Mouse (Mus musculus) forebrain, embryonic 12.5 days (tissue): ENCODE data around the gene Pafah2. TPM values are rescaled to one million over a fixed set of nuclear protein-coding genes. Genes with fewer than 3 reads are reported as not detected.

Source experiments
- ATAC-seq: fragments of 200-750 bp; cut with Nextera tagmentation; 2 replicates; pipeline ENCODE4 v1.8.0; 2017; ENCODE audit warnings: moderate TSS enrichment; ENCODE audit not compliant: low FRiP score
- H3K27ac ChIP-seq: fragments of 300-500 bp; sonication (generic); 2 replicates; pipeline ENCODE4 v1.5.1; 2016; ENCODE audit warnings: mild to moderate bottlenecking
- H3K27me3 ChIP-seq: fragments of 300-500 bp; sonication (generic); 2 replicates; pipeline ENCODE4 v1.6.1; 2016; ENCODE audit warnings: mild to moderate bottlenecking
- H3K36me3 ChIP-seq: fragments of 300-500 bp; sonication (generic); replicated peaks from 2 replicates; pipeline ENCODE4 v1.6.1; 2016; ENCODE audit warnings: mild to moderate bottlenecking
- H3K4me1 ChIP-seq: fragments of 300-500 bp; sonication (generic); 2 replicates; pipeline ENCODE4 v1.6.1; 2016
- H3K4me2 ChIP-seq: fragments of 300-500 bp; sonication (generic); 2 replicates; pipeline ENCODE4 v1.6.1; 2016; ENCODE audit warnings: mild to moderate bottlenecking, moderate library complexity
- H3K4me3 ChIP-seq: fragments of 300-500 bp; sonication (generic); replicated peaks from 2 replicates; pipeline ENCODE4 v1.5.1; 2016; ENCODE audit warnings: mild to moderate bottlenecking
- H3K9ac ChIP-seq: fragments of 300-500 bp; sonication (generic); 2 replicates; pipeline ENCODE4 v1.6.1; 2016; ENCODE audit warnings: mild to moderate bottlenecking
- H3K9me3 ChIP-seq: fragments of 300-500 bp; sonication (generic); 2 replicates; pipeline ENCODE4 v1.6.1; 2016
- WGBS: fragments of 180-500 bp; shearing (Covaris S2); methylation state at CpG from one replicate; pipeline ENCODE4 v1.1.7; 2016; 5-methylcytosine and 5-hydroxymethylcytosine counted together
- polyA plus RNA-seq: library from polyadenylated mRNA; unstranded; fragments of >200 nt; fragmentation: Nextera tagmentation; extraction: Ambion mirVana; gene quantifications from 2 replicates; pipeline ENCODE4 v1.2.1, GENCODE M21; 2016

Pafah2 gene
- polyA plus RNA-seq, 1 experiment from 2014 or later, result 8.3 TPM

GRCm38 (mm10) chr4:134453619-134454400 is 57.7 kb downstream of the Pafah2 start:
- peak overlapping the region; percentile 31 for H3K4me2 ChIP-seq
- WGBS, result 24% methylated on average over 34 of the region's 34 CpGs
- H3K4me3 ChIP-seq, result no peak overlapping the region
- H3K9ac ChIP-seq, result 0 out of 2 replicates have a peak overlapping the region, but pooled peaks have one; percentile 25
- ATAC-seq, result no peak
- no peaks in the 10 kb centered on the region for H3K36me3 ChIP-seq
- peaks cover 37% of the 10 kb centered on the region for H3K4me1 ChIP-seq
- no peaks in the 10 kb centered on the region for H3K9me3 ChIP-seq
- H3K27me3 ChIP-seq, result peaks cover 13% of the 10 kb centered on the region
- no peak overlapping the region for H3K27ac ChIP-seq

GRCm38 (mm10) chr4:134455310-134455709 is 59.2 kb downstream of the Pafah2 start:
- H3K36me3 ChIP-seq, result no peaks in the 10 kb centered on the region
- H3K4me2 ChIP-seq, result no peak overlapping the region
- no peak overlapping the region for H3K9ac ChIP-seq
- H3K4me1 ChIP-seq, result peaks cover 23% of the 10 kb centered on the region
- peaks cover 13% of the 10 kb centered on the region for H3K27me3 ChIP-seq
- H3K27ac ChIP-seq, result 0 out of 2 replicates have a peak overlapping the region, but pooled peaks have one; percentile 2
- no peak overlapping the region for H3K4me3 ChIP-seq
- ATAC-seq, result no peak
- 59% methylated on average over 6 of the region's 6 CpGs for WGBS
- H3K9me3 ChIP-seq, result no peaks in the 10 kb centered on the region

- Histone ChIP-seq H3K36me3 (no peaks in the 10 kb centered on the region), H3K9ac (no peak overlapping the region), H3K9me3 (no peaks in the 10 kb centered on the region), H3K27me3 (peaks cover 13% of the 10 kb centered on the region), H3K4me2 (no peak overlapping the region), H3K27ac (no peak overlapping the region), H3K4me3 (no peak overlapping the region), H3K4me1 (peaks cover 10% of the 10 kb centered on the region)
- WGBS, result 71% methylated on average over 7 of the region's 7 CpGs
- ATAC-seq, result no peak
Measured at GRCm38 (mm10) chr4:134457130-134457825, 61.2 kb downstream of the Pafah2 start.

GRCm38 (mm10) chr4:134458856-134459255 is 62.7 kb downstream of the Pafah2 start:
- no peak overlapping the region for H3K27ac ChIP-seq
- no peak overlapping the region for H3K4me2 ChIP-seq
- H3K4me1 ChIP-seq, result peaks cover 2% of the 10 kb centered on the region
- H3K4me3 ChIP-seq, result no peak overlapping the region
- H3K27me3 ChIP-seq, result peaks cover 5% of the 10 kb centered on the region
- ATAC-seq, result no peak
- H3K9me3 ChIP-seq, result no peaks in the 10 kb centered on the region
- 89% methylated on average over 5 of the region's 5 CpGs for WGBS
- H3K36me3 ChIP-seq, result no peaks in the 10 kb centered on the region
- H3K9ac ChIP-seq, result no peak overlapping the region

GRCm38 (mm10) chr4:134460277-134460676 is 64.2 kb downstream of the Pafah2 start:
- H3K4me1 ChIP-seq, result peaks cover under 1% of the 10 kb centered on the region; the same call in 1 of the 2 replicates
- no peak for ATAC-seq
- no peak overlapping the region for H3K4me2 ChIP-seq
- no peaks in the 10 kb centered on the region for H3K27me3 ChIP-seq
- H3K9ac ChIP-seq, result no peak overlapping the region
- WGBS, result 85% methylated on average over 10 of the region's 10 CpGs
- H3K36me3 ChIP-seq, result no peaks in the 10 kb centered on the region
- H3K27ac ChIP-seq, result no peak overlapping the region
- H3K9me3 ChIP-seq, result no peaks in the 10 kb centered on the region
- H3K4me3 ChIP-seq, result no peak overlapping the region

GRCm38 (mm10) chr4:134461252-134461651 is 65.1 kb downstream of the Pafah2 start:
- Histone ChIP-seq H3K27ac (no peak overlapping the region), H3K9me3 (no peaks in the 10 kb centered on the region), H3K36me3 (no peaks in the 10 kb centered on the region), H3K4me1 (peaks cover 11% of the 10 kb centered on the region), H3K4me3 (no peak overlapping the region), H3K27me3 (no peaks in the 10 kb centered on the region), H3K4me2 (no peak overlapping the region), H3K9ac (no peak overlapping the region)
- ATAC-seq, result no peak
- 83% methylated on average over 5 of the region's 5 CpGs for WGBS

- H3K27ac ChIP-seq, result peak overlapping the region; percentile 83
- H3K9me3 ChIP-seq, result no peaks in the 10 kb centered on the region
- no peaks in the 10 kb centered on the region for H3K27me3 ChIP-seq
- H3K4me3 ChIP-seq, result 0 out of 2 replicates have a peak overlapping the region, but pooled peaks have one; percentile 1
- H3K4me2 ChIP-seq, result peak overlapping the region; percentile 19
- H3K4me1 ChIP-seq, result peaks cover 23% of the 10 kb centered on the region
- H3K36me3 ChIP-seq, result peaks cover 3% of the 10 kb centered on the region
- no peak for ATAC-seq
- 43% methylated on average over 12 of the region's 12 CpGs for WGBS
- peak overlapping the region; percentile 29; the same call in 1 of the 2 replicates for H3K9ac ChIP-seq
Measured at GRCm38 (mm10) chr4:134465789-134466188, 69.7 kb downstream of the Pafah2 start.

GRCm38 (mm10) chr4:134466381-134467262 is 70.5 kb downstream of the Pafah2 start:
- Histone ChIP-seq H3K36me3 (peaks cover 11% of the 10 kb centered on the region), H3K4me2 (peak overlapping the region; percentile 82), H3K9ac (no peak overlapping the region), H3K4me1 (peaks cover 30% of the 10 kb centered on the region), H3K9me3 (no peaks in the 10 kb centered on the region), H3K4me3 (peak overlapping the region; percentile 94), H3K27ac (peak overlapping the region; percentile 99), H3K27me3 (no peaks in the 10 kb centered on the region)
- 68% methylated on average over 11 of the region's 11 CpGs for WGBS
- no peak for ATAC-seq

GRCm38 (mm10) chr4:134467435-134468214 is 71.5 kb downstream of the Pafah2 start:
- ATAC-seq, result peak; percentile 0; the same call in 1 of the 2 replicates
- Histone ChIP-seq H3K27ac (peak overlapping the region; percentile 99), H3K4me1 (peaks cover 39% of the 10 kb centered on the region), H3K4me2 (peak overlapping the region; percentile 82), H3K9me3 (no peaks in the 10 kb centered on the region), H3K36me3 (peaks cover 20% of the 10 kb centered on the region), H3K9ac (peak overlapping the region; percentile 99), H3K27me3 (no peaks in the 10 kb centered on the region), H3K4me3 (peak overlapping the region; percentile 94)
- WGBS, result under 1% methylated on average over 31 of the region's 31 CpGs

GRCm38 (mm10) chr4:134468215-134468575 is 72.1 kb downstream of the Pafah2 start, which contains the start of gene Stmn1:
Stmn1 (plus strand) TSS chr4:134468320.
- Histone ChIP-seq H3K36me3 (peaks cover 26% of the 10 kb centered on the region), H3K27ac (peak within 1 kb of the TSS; percentile 99), H3K4me3 (peak within 1 kb of the TSS; percentile 94), H3K4me1 (peaks cover 44% of the 10 kb centered on the region), H3K9ac (peak within 1 kb of the TSS; percentile 99), H3K27me3 (no peaks in the 10 kb centered on the region), H3K9me3 (no peaks in the 10 kb centered on the region), H3K4me2 (peak within 1 kb of the TSS; percentile 82)
- under 1% methylated on average over 31 of the region's 31 CpGs for WGBS
- ATAC-seq, result peak; percentile 95

GRCm38 (mm10) chr4:134468578-134469266 is 72.6 kb downstream of the Pafah2 start:
- 0% methylated on average over 68 of the region's 68 CpGs for WGBS
- peak overlapping the region; percentile 94 for H3K4me3 ChIP-seq
- no peaks in the 10 kb centered on the region for H3K27me3 ChIP-seq
- peak; percentile 85 for ATAC-seq
- H3K27ac ChIP-seq, result peak overlapping the region; percentile 99
- H3K9ac ChIP-seq, result peak overlapping the region; percentile 99
- H3K4me1 ChIP-seq, result peaks cover 45% of the 10 kb centered on the region
- peak overlapping the region; percentile 82 for H3K4me2 ChIP-seq
- H3K9me3 ChIP-seq, result no peaks in the 10 kb centered on the region
- peaks cover 27% of the 10 kb centered on the region for H3K36me3 ChIP-seq
